Mouse (Mus musculus) small intestine, adult 2 months (tissue): ENCODE results near the gene Acvr1.
A peak's percentile ranks its signal among the peaks of the same experiment; 100 is the strongest.

Experiments used
- CTCF ChIP-seq: fragments of 200-500 bp; IDR thresholded peaks from 2 replicates; pipeline ENCODE4 v1.5.1; 2012; ENCODE audit warnings: low read depth, mild to moderate bottlenecking, control low read depth, inconsistent platforms, low read length, moderate library complexity, mixed read lengths; ENCODE audit not compliant: insufficient replicate concordance, insufficient read length; ENCODE audit errors: extremely low read depth
- POLR2A ChIP-seq: fragments of 200-500 bp; IDR thresholded peaks from 2 replicates; pipeline ENCODE4 v1.6.1; 2012; ENCODE audit warnings: low read depth, mild to moderate bottlenecking, control low read depth, inconsistent platforms, low read length, moderate library complexity

DNA sequence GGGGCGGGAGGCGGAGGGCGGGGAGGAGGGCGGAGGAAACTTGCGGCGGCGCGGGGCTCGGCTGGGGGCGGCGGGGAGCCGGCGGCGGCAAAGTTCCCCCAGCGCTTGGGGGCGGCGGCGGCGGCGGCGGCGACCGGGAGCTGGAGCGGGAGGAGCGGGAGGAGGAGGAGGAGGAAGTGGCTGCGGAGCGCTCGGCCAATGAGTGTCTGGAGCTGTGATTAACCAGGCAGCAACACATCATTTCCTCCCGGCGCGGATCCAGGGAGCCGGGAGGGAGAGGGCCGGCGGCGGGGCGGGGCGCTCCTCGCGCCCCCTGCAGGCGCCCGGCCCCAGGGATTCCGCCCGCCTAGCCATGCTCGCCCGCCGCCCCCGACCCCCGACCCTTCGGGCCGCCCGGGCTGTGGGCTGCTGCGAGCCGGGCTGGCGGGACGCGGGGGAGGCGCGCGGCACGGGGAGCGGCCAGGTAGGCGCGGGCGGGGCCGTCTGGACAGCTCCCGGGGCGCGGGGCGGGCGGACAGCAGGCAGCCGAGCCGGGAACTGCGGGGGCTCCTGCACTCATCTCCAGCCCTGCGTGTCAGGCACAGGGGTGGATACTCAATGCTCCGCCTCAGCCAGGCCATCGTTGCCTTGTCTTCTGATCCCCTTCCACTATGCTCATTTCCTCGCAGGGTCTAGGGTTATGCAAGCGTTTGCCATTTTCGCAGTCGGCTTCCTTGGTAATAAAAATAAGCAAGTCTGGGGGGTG is at the start of gene Acvr1, which contains the start of gene Upp2:
- no peak for TF ChIP-seq CTCF
- TF ChIP-seq POLR2A: peak; percentile 57; the same call in 1 of the 2 replicates
